24 mouse cellular contexts compared by ENCODE assay signal in the genomic region with DNA sequence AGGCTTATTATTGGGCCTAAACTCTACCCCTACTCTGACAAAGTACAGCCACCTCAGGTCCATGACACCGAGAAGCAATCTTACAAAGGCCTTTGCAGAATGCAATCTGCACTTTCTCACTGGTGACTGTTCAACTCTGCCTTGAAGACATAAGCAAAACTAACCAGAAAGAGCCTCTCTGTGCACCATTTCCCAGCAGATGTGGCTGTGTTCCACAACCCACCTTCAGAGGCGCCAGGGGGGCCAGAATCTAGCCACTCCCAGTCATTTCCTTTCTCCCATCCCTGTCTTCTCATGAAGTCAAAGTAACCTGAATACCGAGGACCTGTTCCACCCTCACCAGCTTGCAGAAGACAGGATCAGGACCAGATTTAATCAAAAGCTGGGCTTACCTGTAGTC.
"Had no signal": no experiment of that assay in that cellular context is flagged by ENCODE, and none has a peak within 500 bp of the region (broad histone marks: within the 10 kb centered on the region; RNA-seq: fewer than 3 reads in every experiment).

No protein-coding gene starts in this region.

- H3K27ac ChIP-seq: kidney, postnatal 0 days; layer of hippocampus, adult 2 months; left cerebral cortex, adult 2 months; limb, embryonic 12.5 days; limb, embryonic 15.5 days; liver, embryonic 14.5 days; macrophage; midbrain, embryonic 12.5 days; midbrain, embryonic 15.5 days; neural tube, embryonic 12.5 days; neural tube, embryonic 15.5 days had no signal

- H3K9me3 ChIP-seq: limb, embryonic 12.5 days; limb, embryonic 15.5 days; midbrain, embryonic 12.5 days; midbrain, embryonic 15.5 days; neural tube, embryonic 12.5 days; neural tube, embryonic 15.5 days had no signal

- ATAC-seq: liver, postnatal 0 days; lung, postnatal 0 days; midbrain, embryonic 15.5 days had no signal

- H3K4me1 ChIP-seq: midbrain, embryonic 12.5 days; midbrain, embryonic 15.5 days; neural tube, embryonic 12.5 days; neural tube, embryonic 15.5 days had no signal

- H3K27me3 ChIP-seq: limb, embryonic 12.5 days; limb, embryonic 15.5 days; midbrain, embryonic 12.5 days; midbrain, embryonic 15.5 days; neural tube, embryonic 12.5 days; neural tube, embryonic 15.5 days had no signal

- H3K9ac ChIP-seq: limb, embryonic 12.5 days; limb, embryonic 15.5 days; liver, embryonic 14.5 days; liver, postnatal 0 days; lung, embryonic 14.5 days; midbrain, embryonic 12.5 days; midbrain, embryonic 15.5 days; neural tube, embryonic 12.5 days; neural tube, embryonic 15.5 days had no signal

- DNase-seq: kidney, adult 2 months; kidney, postnatal 25 days; layer of hippocampus, adult 9-11 months; left cerebral cortex, postnatal 4 days; liver, postnatal 0 days; retina, postnatal 1 day; right cerebral cortex, postnatal 25 days; spleen, adult 18-20 months; thymus, adult 18-20 months; thymus, postnatal 36 days had no signal

- H3K36me3 ChIP-seq: limb, embryonic 12.5 days; limb, embryonic 15.5 days; midbrain, embryonic 12.5 days; midbrain, embryonic 15.5 days; neural tube, embryonic 12.5 days; neural tube, embryonic 15.5 days had no signal

- H3K4me2 ChIP-seq: limb, embryonic 12.5 days; limb, embryonic 15.5 days; liver, embryonic 11.5 days; lung, embryonic 14.5 days; midbrain, embryonic 12.5 days; midbrain, embryonic 15.5 days; neural tube, embryonic 12.5 days; neural tube, embryonic 15.5 days had no signal

- H3K4me3 ChIP-seq: layer of hippocampus, adult 2 months; left cerebral cortex, adult 2 months; limb, embryonic 12.5 days; limb, embryonic 15.5 days; midbrain, embryonic 12.5 days; midbrain, embryonic 15.5 days; neural tube, embryonic 12.5 days; neural tube, embryonic 15.5 days had no signal
